Mouse (Mus musculus) heart, embryonic 11.5 days (tissue): ENCODE measurements at regions not wholly inside any gene's neighbourhood (a gene's known extent, or its start where the extent isn't known, plus 50 kb on each side); places are given as distances from the start of the nearest gene placed in this dataset.
"Not testable (repeated sequence)": the region's sequence is repeated elsewhere in the genome, so short reads cannot be mapped to it uniquely, and the experiment has no call there.

Experiments
- ATAC-seq: fragments of 200-750 bp; cut with Nextera tagmentation; replicated peaks from 2 replicates; pipeline ENCODE4 v1.8.0; 2017; ENCODE audit warnings: moderate library complexity; ENCODE audit not compliant: insufficient number of reproducible peaks, low FRiP score, low TSS enrichment
- H3K27ac ChIP-seq: fragments of 300-500 bp; sonication (generic); 2 replicates; pipeline ENCODE4 v1.5.1; 2014; ENCODE audit warnings: mild to moderate bottlenecking, low read depth, low read length
- H3K27me3 ChIP-seq: fragments of 300-500 bp; sonication (generic); 2 replicates; pipeline ENCODE4 v1.6.1; 2014; ENCODE audit warnings: mild to moderate bottlenecking, low read length, mixed read lengths; ENCODE audit not compliant: control insufficient read depth, insufficient read depth
- H3K36me3 ChIP-seq: fragments of 300-500 bp; sonication (generic); 2 replicates; pipeline ENCODE4 v1.6.1; 2014; ENCODE audit warnings: mild to moderate bottlenecking, low read length, moderate library complexity, mixed read lengths; ENCODE audit not compliant: control insufficient read depth, insufficient read depth
- H3K4me1 ChIP-seq: fragments of 300-500 bp; sonication (generic); 2 replicates; pipeline ENCODE4 v1.6.1; 2014; ENCODE audit warnings: low read length; ENCODE audit not compliant: control insufficient read depth, insufficient read depth
- H3K4me2 ChIP-seq: fragments of 300-500 bp; sonication (generic); 2 replicates; pipeline ENCODE4 v1.6.1; 2014; ENCODE audit warnings: mild to moderate bottlenecking, moderate library complexity
- H3K4me3 ChIP-seq: fragments of 300-500 bp; sonication (generic); 2 replicates; pipeline ENCODE4 v1.5.1; 2014; ENCODE audit warnings: low read depth, low read length
- H3K9ac ChIP-seq: fragments of 300-500 bp; sonication (generic); 2 replicates; pipeline ENCODE4 v1.6.1; 2014; ENCODE audit warnings: mild to moderate bottlenecking, low read depth, low read length, moderate library complexity
- H3K9me3 ChIP-seq: fragments of 300-500 bp; sonication (generic); replicated peaks from 2 replicates; pipeline ENCODE4 v1.6.1; 2016; ENCODE audit warnings: low read length; ENCODE audit not compliant: control insufficient read depth
- WGBS: fragments of 180-500 bp; shearing (Covaris S2); extraction: QIAGEN DNeasy Blood & Tissue Kit; methylation state at CpG from one replicate; pipeline ENCODE4 v1.1.7; 2014; ENCODE audit not compliant: insufficient replicate concordance; 5-methylcytosine and 5-hydroxymethylcytosine counted together

DNA sequence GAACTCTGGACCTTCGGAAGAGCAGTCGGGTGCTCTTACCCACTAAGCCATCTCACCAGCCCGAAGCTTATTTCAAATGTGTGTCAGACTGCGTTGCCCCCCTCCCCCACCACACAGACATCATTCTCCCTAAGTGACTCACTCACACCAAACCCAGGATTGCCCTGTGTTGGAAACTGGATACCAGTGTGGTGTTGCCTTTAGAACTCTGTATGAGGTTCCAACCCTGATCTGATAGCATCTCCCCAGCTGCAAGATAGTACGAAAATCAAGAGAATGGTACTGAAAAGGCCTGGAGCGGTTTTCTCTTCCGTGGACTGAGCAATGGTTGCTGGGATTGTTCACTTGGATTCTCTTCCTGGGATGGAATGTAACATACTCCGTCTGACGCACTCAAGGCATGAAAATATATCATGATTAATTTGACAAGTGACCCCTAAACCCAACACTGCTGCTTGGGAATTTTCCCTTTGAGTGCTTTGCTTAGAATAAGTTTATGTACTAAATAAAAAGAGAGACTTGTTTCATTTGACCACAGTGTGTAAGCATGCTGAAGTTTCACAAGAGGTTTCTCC is 63.0 kb downstream of the Hand2 start:
- no peak for ATAC-seq
- H3K27ac ChIP-seq = no peak overlapping the region
- 72% methylated on average over 9 of the region's 9 CpGs for WGBS
- H3K4me2 ChIP-seq = no peak overlapping the region
- H3K4me1 ChIP-seq = no peaks in the 10 kb centered on the region
- no peaks in the 10 kb centered on the region for H3K9me3 ChIP-seq
- H3K27me3 ChIP-seq = no peaks in the 10 kb centered on the region
- H3K9ac ChIP-seq = no peak overlapping the region
- no peaks in the 10 kb centered on the region for H3K36me3 ChIP-seq
- no peak overlapping the region for H3K4me3 ChIP-seq

DNA sequence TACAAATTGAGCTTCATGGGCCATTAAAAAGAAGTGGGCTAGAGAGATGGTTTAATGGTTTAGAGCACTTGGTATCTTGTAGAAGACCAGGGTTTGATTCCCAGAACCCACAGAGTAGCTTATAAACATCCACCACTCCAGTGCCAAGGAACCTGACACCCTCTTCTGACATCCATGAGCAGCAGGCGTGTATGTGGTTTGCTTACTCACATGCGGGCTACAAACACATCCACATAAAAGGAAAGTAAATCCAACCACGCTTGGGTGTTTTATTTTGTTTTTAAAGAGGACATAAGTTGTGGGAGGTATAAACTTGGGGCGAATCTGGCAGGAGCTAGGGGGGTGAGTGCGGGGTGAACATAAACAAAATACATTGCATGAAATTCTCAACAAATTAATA is 66.8 kb downstream of the Hand2 start:
- Histone ChIP-seq H3K4me1 (no peaks in the 10 kb centered on the region), H3K9me3 (no peaks in the 10 kb centered on the region), H3K36me3 (no peaks in the 10 kb centered on the region), H3K4me2 (no peak overlapping the region), H3K27ac (no peak overlapping the region), H3K9ac (no peak overlapping the region), H3K27me3 (no peaks in the 10 kb centered on the region), H3K4me3 (no peak overlapping the region)
- no peak for ATAC-seq
- 78% methylated on average over 5 of the region's 5 CpGs for WGBS

DNA sequence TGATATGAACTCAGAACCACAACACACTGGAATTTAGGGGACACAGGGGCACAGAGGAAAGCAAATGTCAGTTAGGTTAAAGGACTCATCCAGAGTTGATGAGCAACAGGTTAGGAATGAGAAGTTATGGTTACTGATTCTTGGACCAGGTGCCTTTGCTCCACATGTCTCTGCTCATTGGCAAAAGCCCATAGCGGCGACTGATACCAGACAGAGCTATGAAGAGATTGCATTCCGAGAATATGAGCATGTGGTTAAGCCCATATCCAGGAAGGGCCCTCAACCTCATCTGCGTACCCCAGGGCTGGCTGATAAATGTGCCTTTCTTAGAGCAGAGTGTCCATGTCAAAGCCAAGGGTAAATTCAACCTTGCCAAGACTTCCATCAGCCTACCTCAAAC is 67.1 kb upstream of the Scrg1 start:
- H3K9ac ChIP-seq = no peak overlapping the region
- H3K36me3 ChIP-seq = no peaks in the 10 kb centered on the region
- no peak overlapping the region for H3K4me2 ChIP-seq
- 82% methylated on average over 4 of the region's 4 CpGs for WGBS
- H3K4me3 ChIP-seq = no peak overlapping the region
- no peaks in the 10 kb centered on the region for H3K9me3 ChIP-seq
- H3K4me1 ChIP-seq = no peaks in the 10 kb centered on the region
- ATAC-seq = no peak
- H3K27me3 ChIP-seq = no peaks in the 10 kb centered on the region
- H3K27ac ChIP-seq = no peak overlapping the region

DNA sequence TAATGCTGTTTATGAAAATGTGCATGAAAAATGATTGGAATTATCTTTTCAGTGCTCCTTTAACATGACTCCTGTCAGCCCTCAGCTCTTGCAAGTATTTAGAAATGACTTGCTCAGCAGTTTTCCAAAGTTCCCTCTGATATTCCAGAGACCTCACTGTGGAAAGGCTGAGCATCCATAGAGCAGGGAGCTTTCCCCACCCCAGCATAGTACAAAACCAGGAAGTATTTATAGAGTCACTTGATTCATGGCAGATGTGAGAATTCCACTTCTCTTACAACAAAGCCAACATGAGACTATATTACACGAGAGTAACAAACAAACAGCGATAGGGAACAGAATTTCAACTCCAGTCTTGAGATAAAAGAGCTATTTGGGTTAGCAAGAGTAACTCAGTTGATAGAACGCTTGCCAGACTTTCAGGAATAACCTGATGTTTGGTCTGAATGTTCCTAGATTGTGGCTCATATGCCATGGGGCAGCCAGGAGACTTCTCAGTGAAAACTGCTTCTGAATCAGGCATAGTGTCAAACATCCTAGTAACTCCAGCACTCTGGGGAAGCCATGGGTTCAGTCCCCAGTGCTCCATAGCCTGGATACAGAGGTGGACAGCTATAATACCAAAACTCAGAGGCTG is 57.6 kb upstream of the Scrg1 start:
- ATAC-seq = no peak
- Histone ChIP-seq H3K4me2 (no peak overlapping the region), H3K4me3 (no peak overlapping the region), H3K9ac (no peak overlapping the region), H3K36me3 (no peaks in the 10 kb centered on the region), H3K27me3 (no peaks in the 10 kb centered on the region), H3K27ac (no peak overlapping the region), H3K4me1 (peaks cover 22% of the 10 kb centered on the region), H3K9me3 (no peaks in the 10 kb centered on the region)
- 52% methylated on average over 3 of the region's 3 CpGs for WGBS

DNA sequence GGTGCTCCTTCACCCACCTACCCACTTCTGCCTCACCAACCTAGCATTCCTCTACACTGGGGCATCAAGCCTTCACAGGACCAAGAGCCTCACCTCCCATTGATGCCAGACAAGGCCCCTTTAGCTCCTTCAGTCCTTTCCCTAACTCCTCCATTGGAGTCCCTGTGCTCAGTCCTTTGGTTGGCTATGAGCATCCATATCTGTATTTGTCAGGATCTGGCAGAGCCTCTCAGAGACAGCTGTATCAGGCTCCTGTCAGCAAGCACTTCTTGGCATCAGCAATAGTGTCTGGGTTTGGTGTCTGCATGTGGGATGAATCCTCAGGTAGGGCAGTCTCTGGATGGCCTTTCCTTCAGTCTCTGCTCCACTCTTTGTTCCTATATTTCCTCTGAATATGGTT is 55.6 kb upstream of the Scrg1 start:
- not testable (repeated sequence) for H3K27me3 ChIP-seq, H3K4me2 ChIP-seq, H3K36me3 ChIP-seq, ATAC-seq, H3K9ac ChIP-seq, H3K4me3 ChIP-seq, H3K9me3 ChIP-seq
- peaks cover 22% of the 10 kb centered on the region for H3K4me1 ChIP-seq
- peak overlapping the region; percentile 89 for H3K27ac ChIP-seq

DNA sequence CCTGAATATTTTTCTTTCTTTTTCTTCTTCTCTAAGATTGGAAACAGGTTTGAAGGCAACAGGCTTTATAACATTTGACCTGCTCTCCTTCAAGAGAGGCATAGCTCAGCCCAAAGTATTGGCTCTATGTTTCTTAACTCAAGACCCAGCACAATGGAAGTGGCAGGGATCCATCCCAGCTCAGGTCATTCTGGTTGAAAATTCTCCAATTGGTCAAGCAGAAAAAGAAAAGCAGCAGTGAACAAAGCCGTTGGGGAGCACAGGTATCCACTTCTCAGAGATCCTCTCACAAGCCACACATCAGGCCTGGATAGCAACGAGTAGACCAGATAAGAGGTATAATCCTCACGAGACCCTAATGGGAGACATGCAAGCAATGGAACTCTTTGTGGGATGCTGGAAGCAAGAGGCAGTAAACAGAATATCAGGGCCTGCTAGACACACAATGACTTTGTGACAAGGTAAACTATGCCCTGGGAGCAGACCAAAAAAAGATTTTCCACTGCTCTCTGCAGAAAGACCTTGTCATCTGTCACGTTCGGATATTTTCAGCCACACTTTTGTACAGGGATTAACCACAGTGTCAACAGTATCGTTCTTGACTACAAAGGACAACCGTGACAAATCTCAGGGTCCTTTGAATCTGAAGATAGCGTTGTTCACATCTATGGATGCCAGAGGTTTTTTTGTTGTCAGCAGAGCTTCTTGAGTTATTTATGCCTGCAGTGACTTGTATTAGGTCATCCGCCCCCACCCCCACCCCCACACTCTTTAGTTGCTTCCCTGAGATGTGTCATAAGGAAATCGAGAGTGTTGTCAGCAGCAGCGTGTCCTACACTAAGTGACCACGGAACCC is 54.7 kb upstream of the Scrg1 start:
- Histone ChIP-seq H3K4me2 (peak overlapping the region; percentile 31; the same call in 1 of the 2 replicates), H3K27me3 (no peaks in the 10 kb centered on the region), H3K9ac (no peak overlapping the region), H3K9me3 (no peaks in the 10 kb centered on the region), H3K27ac (peak overlapping the region; percentile 89), H3K36me3 (no peaks in the 10 kb centered on the region), H3K4me1 (peaks cover 24% of the 10 kb centered on the region), H3K4me3 (no peak overlapping the region)
- peak; percentile 76 for ATAC-seq
- 32% methylated on average over 12 of the region's 12 CpGs for WGBS

GRCm38 (mm10) chr8:57401661-57402060 is 54.1 kb upstream of the Scrg1 start:
- Histone ChIP-seq H3K27ac (peak overlapping the region; percentile 89), H3K9ac (no peak overlapping the region)

GRCm38 (mm10) chr8:57402200-57402599 is 53.5 kb upstream of the Scrg1 start:
- no peaks in the 10 kb centered on the region for H3K36me3 ChIP-seq
- no peak overlapping the region for H3K4me3 ChIP-seq
- 0 out of 2 replicates have a peak overlapping the region, but pooled peaks have one; percentile 35 for H3K27ac ChIP-seq
- WGBS = 56% methylated on average over 5 of the region's 5 CpGs
- ATAC-seq = no peak
- H3K27me3 ChIP-seq = no peaks in the 10 kb centered on the region
- H3K4me2 ChIP-seq = no peak overlapping the region
- H3K4me1 ChIP-seq = peaks cover 24% of the 10 kb centered on the region
- H3K9me3 ChIP-seq = no peaks in the 10 kb centered on the region
- no peak overlapping the region for H3K9ac ChIP-seq

More at GRCm38 (mm10) chr8:57401661-57402060, 54.1 kb upstream of the Scrg1 start:
- Histone ChIP-seq H3K36me3 (no peaks in the 10 kb centered on the region), H3K4me2 (peak overlapping the region; percentile 31; the same call in 1 of the 2 replicates), H3K27me3 (no peaks in the 10 kb centered on the region), H3K9me3 (no peaks in the 10 kb centered on the region), H3K4me3 (no peak overlapping the region), H3K4me1 (peaks cover 24% of the 10 kb centered on the region)
- 33% methylated on average over 1 of the region's 1 CpGs for WGBS
- ATAC-seq = no peak
